Mouse (Mus musculus): ENCODE measurements at regions not wholly inside any gene's neighbourhood (a gene's known extent, or its start where the extent isn't known, plus 50 kb on each side); places are given as distances from the start of the nearest gene placed in this dataset.

DNA sequence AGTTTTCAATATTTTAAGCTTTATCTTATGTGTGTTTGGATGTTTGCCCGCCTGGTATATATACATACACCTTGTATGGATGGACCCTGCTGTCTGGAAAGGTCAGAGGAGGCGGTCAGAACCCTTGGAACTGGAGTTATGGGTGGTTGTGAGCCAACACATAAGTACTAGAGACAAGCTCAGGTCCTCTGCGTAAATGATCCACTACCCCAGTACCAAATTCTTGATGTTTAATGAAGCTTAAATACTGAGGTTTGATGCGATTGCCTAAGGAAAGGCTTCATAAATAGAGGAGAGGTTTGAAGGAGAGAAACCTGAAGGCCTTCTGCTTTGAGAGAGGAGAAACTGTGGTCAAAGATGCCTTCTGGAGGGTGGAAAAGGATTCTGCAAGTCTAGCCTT, 388.8 kb downstream of the Med10 start:
- Histone ChIP-seq H3K4me3 (replicated peaks in 1 of 3; ENCODE audit: low read depth in 2 of 3, low read length in 2 of 3, poor library complexity in 1 of 3) (no peak overlapping the region), H3K27me3 (replicated peaks) (no peaks in the 10 kb centered on the region), H3K4me1 (ENCODE audit: control insufficient read depth in 1 of 2, insufficient read depth in 2 of 2) (no peaks in the 10 kb centered on the region), H3K9ac (ENCODE audit: insufficient read depth, low read depth) (no peak overlapping the region), H3K79me2 (replicated peaks; ENCODE audit: control insufficient read depth, extremely low read depth, insufficient read depth, poor library complexity, severe bottlenecking) (no peaks in the 10 kb centered on the region), H3K4me2 (ENCODE audit: insufficient read depth, low read depth, poor library complexity, severe bottlenecking) (no peak overlapping the region), H3K9me3 (replicated peaks; ENCODE audit: low read length) (peaks cover 69% of the 10 kb centered on the region), H3K27ac (ENCODE audit: insufficient read depth, low read depth) (no peak overlapping the region), H3K36me3 (replicated peaks in 1 of 2; ENCODE audit: control insufficient read depth in 1 of 2, insufficient read depth in 1 of 2, low read length in 1 of 2) (no peaks in the 10 kb centered on the region)
- in situ Hi-C loops (cut with MboI; ENCODE audit: low pct_ligation_motif_present, low pct_unique_long_range_greater_than_20kb, low sequenced_read_pairs) (no loop called here), dilution Hi-C loops (cut with MboI; ENCODE audit: extremely low pct_ligation_motif_present, extremely low pct_unique_long_range_greater_than_20kb, low sequenced_read_pairs) (no loop called here)
- TF ChIP-seq POLR2AphosphoS2 (IDR thresholded peaks at IDR 0.05; ENCODE audit: low read depth, low read length): no peak
- no peak for TF ChIP-seq HCFC1 (IDR thresholded peaks at IDR 0.05; ENCODE audit: low read depth, low read length)
- no peak for TF ChIP-seq TBP (conservative IDR thresholded peaks at IDR 0.05; ENCODE audit: low read depth, low read length)
- TF ChIP-seq ZC3H11A (IDR thresholded peaks at IDR 0.05; ENCODE audit: low read depth, low read length): no peak
- no peak for TF ChIP-seq IRF4 (IDR thresholded peaks at IDR 0.05; ENCODE audit: low read depth, low read length)
- TF ChIP-seq CTCF (conservative IDR thresholded peaks at IDR 0.05 in 1 of 2, IDR thresholded peaks at IDR 0.05 in 1 of 2; ENCODE audit: low read depth in 2 of 2, low read length in 2 of 2): no peak
- TF ChIP-seq USF1 (IDR thresholded peaks at IDR 0.05; ENCODE audit: low read depth, low read length): no peak
- no peak for TF ChIP-seq E2F4 (IDR thresholded peaks at IDR 0.05; ENCODE audit: insufficient replicate concordance, low read depth, low read length)
- no peak for TF ChIP-seq CHD2 (IDR thresholded peaks at IDR 0.05; ENCODE audit: low read length)
- TF ChIP-seq PAX5 (IDR thresholded peaks at IDR 0.05; ENCODE audit: low read length): no peak
- TF ChIP-seq POLR2A (IDR thresholded peaks at IDR 0.05; ENCODE audit: low read depth, low read length): no peak
- TF ChIP-seq NRF1 (IDR thresholded peaks at IDR 0.05; ENCODE audit: low read depth, low read length): no peak
- TF ChIP-seq NELFE (IDR thresholded peaks at IDR 0.05; ENCODE audit: low read depth, low read length): no peak
- no peak for TF ChIP-seq BHLHE40 (IDR thresholded peaks at IDR 0.05; ENCODE audit: low read depth, low read length)
- no peak for TF ChIP-seq SIN3A (IDR thresholded peaks at IDR 0.05; ENCODE audit: low read length)
- no peak for DNase-seq (ENCODE audit: extremely low read depth)

DNA sequence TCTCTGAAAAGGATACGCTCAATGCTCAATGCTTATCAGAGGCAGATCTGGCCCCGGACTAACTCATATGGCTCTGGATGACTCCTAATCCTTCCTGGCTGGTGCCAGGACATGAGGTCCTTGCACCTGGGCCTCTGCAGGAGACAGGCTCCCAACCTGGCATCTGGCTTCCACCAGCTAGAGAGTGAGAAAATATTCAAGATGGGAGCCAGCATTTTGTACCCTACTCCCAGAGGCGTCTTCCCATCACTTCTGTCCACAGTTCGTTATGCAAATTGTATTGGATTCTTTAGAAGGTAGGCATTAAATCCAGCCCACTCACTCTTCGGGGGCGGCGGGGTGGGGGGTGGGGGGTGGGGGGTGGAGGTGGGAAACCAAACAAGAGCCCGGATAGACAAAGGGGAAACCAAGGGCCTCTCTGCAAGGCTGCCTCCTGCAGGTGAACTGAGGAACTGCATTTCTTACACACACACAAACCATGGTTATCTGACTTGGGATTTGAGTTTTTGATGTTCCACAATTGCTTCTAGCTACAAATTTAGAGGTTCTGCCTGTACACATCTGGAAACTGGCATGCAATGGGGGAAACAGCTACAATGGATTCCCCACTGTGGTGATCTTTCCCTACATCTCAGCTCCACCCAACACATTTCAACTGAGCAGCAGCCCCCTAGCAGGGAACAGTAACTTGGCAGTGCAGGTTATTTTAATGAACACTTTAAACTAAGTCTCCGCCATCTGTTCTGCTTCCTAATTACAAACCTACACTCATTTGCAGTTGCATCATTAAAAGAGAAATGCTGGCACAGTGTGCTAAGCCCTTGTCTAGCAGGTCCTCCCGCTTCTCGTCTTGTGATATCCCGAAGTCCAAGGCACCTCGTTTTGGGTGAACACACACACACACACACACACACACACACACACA, 390.2 kb downstream of the Med10 start:
- DNase-seq (ENCODE audit: extremely low read depth): no peak
- peaks cover 70% of the 10 kb centered on the region for H3K9me3 ChIP-seq (replicated peaks; ENCODE audit: low read length)
- no peak for TF ChIP-seq ETS1 (conservative IDR thresholded peaks at IDR 0.05; ENCODE audit: low read depth, low read length)
- no peak for TF ChIP-seq E2F4 (IDR thresholded peaks at IDR 0.05; ENCODE audit: insufficient replicate concordance, low read depth, low read length)
- no peak overlapping the region for H3K9ac ChIP-seq (ENCODE audit: insufficient read depth, low read depth)
- no peaks in the 10 kb centered on the region for H3K27me3 ChIP-seq (replicated peaks)
- H3K27ac ChIP-seq (ENCODE audit: insufficient read depth, low read depth): no peak overlapping the region
- dilution Hi-C loops (cut with MboI; ENCODE audit: extremely low pct_ligation_motif_present, extremely low pct_unique_long_range_greater_than_20kb, low sequenced_read_pairs) (no loop called here), in situ Hi-C loops (cut with MboI; ENCODE audit: low pct_ligation_motif_present, low pct_unique_long_range_greater_than_20kb, low sequenced_read_pairs) (no loop called here)
- H3K79me2 ChIP-seq (replicated peaks; ENCODE audit: control insufficient read depth, extremely low read depth, insufficient read depth, poor library complexity, severe bottlenecking): no peaks in the 10 kb centered on the region
- no peak overlapping the region for H3K4me2 ChIP-seq (ENCODE audit: insufficient read depth, low read depth, poor library complexity, severe bottlenecking)
- no peak overlapping the region for H3K4me3 ChIP-seq (replicated peaks in 1 of 3; ENCODE audit: low read depth in 2 of 3, low read length in 2 of 3, poor library complexity in 1 of 3)
- no peaks in the 10 kb centered on the region for H3K36me3 ChIP-seq (replicated peaks in 1 of 2; ENCODE audit: control insufficient read depth in 1 of 2, insufficient read depth in 1 of 2, low read length in 1 of 2)
- H3K4me1 ChIP-seq (ENCODE audit: control insufficient read depth in 1 of 2, insufficient read depth in 2 of 2): no peaks in the 10 kb centered on the region
